Mouse (Mus musculus) natural killer cell, adult 2 months (primary cell): ENCODE results near the gene Ctnnb1.
"Not testable (repeated sequence)": the region's sequence is repeated elsewhere in the genome, so short reads cannot be mapped to it uniquely, and the experiment has no call there.

Experiments used
- DNase-seq, 2 experiments: peaks; one replicate each; pipeline ENCODE4 v3.0.0; 2022; ENCODE audit warnings: low spot score in 2 of 2

The Ctnnb1 gene

DNA sequence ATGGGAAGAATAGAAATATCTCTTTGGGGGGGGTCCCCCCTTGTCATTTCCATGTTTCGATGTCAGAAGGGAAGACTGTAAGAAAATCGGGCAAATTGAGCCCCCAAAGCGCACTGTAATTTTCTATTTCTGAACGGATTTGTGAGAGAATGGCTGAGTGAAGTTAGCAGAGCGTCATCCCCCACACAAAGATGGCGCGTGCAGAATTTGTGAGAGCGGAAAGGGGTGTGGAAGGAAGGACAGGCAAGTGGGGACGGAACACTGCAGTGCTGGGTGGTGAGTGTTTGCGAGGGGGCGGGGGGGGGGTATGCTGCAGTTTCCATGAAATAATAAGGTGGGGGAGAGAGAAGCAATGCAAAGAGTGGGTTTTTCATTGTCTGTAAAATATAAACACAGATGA, at the start of gene Ctnnb1:
Gene Ctnnb1, plus strand, starts transcription at position 136 of the 400 bp plus-strand sequence.
- no peak for DNase-seq

DNA sequence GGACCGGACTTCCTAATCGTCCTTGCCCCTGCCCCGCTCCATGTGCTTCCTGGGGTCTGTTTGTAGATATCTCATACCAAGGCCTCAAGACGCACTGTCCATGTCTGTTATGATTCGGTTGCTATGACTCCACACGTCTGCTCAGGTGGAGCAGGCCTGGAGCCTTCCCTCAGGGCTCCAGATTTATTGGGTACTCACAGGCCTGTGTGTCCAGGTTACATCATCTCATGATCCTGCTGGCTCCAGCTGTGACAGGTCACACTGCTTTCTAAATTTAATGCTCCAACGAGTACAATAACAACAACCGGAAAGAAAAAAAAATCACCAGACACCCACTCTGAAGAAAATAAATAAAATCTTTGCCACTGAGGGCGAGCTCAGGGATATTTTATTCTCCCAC, 48.7 kb upstream of the Ctnnb1 start:
- no peak for DNase-seq

DNA sequence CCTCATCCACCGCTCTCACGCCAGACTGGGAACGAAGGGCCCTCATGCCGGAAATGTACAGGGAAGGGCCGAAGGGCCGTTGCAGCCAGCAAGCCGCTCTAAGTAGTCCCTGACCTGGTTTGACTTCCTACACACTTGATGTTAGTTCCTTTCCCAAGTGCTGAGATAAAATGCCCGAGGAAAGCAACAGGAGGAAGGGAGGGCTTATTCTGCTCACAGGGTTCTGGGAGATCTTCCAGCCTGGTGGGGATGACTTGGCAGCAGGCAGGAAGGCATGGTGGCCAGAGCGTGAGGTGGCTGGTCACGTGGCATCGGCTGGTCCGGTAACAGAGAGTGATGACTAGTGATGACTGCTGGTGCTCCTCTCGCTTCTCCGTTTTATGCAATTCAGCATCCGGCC, 47.9 kb upstream of the Ctnnb1 start:
- DNase-seq, result no peak

DNA sequence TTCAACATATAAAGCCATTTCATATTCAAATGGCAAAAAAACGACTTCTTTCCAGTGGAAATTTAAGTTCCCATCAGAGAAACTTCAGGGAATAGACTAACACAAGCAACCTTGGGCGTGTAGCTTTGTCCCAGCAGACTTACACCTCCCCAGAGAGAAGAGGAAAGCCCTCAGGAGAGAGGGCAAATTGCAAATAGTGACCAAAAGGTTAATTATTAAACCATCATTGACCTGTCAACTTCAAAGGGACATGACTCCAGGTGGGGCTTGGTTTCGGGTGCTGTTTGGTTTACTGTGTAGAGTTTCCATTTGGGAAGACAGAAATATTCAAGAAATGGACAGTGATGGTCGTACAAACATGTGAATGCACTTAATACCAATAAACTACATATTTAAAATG, 47.2 kb upstream of the Ctnnb1 start:
- DNase-seq, result no peak

DNA sequence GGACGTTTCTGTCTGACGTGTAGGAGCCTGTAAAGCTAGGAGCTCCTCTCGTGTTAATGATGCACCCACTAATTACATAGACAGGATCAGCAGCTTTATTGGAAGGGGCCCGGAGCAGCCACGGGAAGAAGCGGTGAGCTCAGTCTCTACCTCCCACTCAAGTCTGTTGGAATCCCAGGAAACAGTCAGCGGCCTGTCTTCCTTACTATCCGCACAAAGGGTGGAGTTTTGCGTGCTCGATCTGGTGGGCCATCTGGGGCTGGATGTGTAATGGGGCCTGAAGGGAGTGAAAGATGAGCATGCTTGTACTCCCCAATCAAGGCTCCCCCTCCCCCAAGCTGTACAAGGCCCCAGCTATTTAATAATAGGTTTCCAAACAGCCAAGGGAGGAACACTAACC, 44.3 kb upstream of the Ctnnb1 start:
- no peak for DNase-seq

DNA sequence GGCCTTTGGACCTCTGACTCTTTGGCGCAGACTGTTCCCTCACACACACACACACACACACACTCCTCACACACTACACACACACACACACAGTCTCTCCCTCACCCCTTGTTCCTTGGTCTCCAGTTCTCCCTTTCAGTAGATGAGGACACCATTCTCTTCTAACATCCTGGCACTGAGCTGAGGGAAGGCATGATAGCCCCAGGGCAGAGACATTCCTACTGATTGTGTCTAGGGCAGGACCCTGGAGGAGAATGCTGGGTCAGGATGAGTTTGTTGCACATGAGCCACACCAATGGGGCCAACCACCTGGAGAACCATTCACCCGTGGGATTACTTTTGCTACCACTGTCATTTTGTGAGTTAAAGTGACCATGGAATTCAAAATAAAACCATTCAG, 41.4 kb upstream of the Ctnnb1 start:
- no peak for DNase-seq

DNA sequence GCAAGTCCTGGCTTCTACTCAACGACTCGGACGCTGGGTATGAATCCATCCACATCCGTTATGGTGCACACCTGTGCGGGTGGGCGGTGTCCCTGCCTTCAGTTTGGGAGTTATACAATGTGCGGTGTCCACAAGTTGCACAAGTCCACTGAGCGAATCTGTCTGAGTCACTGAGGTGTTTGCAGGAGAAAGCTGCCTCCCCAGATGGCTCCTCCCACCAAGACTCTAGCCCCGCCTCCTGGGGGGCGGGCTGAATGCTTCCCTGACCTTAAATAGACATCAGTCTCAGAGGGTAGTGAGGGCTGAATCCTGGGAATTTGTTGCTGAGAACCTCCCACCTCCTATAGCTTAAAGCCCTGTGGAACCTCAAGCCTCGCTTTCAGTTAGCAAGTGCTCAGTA, 35.6 kb upstream of the Ctnnb1 start:
- peak in 1 of 2 experiments; percentile 9 for DNase-seq

DNA sequence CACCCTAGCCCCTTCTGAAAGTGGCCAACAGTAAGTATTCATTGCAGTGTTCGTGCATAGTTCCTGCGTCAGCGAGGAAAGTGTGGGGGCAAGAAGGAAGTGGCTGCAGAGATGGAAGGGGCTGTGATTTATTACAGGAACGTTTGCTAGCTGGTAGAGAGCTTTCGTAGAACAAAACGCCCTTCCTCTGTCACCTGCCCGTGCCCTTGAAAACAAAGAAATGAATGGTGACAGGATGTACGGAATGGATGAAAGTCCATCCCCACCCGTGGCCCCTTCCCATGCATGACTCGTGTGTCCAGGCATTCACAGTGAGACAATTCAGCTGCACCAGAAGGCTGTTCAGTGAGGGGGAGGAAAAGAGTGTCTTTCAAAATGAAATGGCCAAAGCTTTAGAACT, 35.0 kb upstream of the Ctnnb1 start:
- no peak for DNase-seq

DNA sequence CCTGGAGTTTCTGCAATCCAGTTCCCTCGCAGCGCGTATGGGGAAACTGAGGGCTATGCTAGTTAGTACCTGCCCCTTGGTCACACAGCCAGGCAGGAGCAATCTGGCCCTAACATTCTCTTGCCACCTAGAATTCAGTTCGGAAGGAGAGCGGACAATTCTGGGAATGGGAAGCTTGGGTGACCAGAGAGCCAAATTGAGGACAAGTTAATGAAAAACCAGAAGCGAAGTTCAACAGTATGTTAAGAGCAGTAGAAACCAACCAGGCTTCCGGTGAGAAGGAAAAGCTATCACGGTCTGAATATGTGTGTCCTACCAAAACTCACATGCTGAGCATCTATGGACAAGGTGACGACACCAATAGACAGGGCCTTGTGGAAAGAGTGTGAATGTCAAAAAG, 34.6 kb upstream of the Ctnnb1 start:
- DNase-seq, result no peak

DNA sequence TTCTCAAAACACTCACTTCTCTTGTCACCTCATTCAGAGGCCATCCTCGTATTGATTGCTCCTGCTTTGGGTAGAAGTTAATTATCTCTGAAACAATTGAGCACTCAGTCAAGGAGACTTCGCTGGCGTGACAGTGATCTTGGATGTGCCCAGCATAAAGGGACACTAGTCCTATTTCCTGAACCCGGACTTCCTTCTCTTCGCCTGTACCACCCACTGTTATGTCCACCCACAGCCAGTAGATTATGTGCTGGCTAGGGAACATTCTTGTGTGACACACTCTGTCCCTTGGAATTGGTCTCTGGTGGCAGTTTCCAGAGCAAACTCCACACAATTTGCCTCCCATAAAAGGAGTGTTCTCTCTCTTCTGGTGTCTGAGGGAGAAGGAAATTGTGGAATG, 32.5 kb upstream of the Ctnnb1 start:
- DNase-seq, result no peak

DNA sequence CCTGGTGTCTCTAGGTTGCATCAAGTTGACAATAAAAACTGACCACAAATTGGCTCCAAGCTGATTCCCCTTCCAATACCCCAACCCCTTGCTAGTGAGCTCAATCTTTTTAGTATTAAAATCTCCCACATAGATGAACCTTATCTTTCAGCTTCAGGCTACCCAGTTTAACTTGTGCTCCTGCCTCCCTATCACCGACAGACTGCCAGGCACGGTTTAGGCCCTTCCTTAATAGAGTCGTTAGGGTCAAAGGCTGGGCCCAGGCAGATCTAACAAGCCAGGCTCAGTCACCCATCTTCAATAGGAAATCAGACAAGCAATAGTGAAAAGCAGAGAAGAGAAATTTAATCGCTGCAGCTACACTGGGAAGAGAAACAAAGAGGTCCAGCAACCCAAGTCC, 31.7 kb upstream of the Ctnnb1 start:
- no peak for DNase-seq

DNA sequence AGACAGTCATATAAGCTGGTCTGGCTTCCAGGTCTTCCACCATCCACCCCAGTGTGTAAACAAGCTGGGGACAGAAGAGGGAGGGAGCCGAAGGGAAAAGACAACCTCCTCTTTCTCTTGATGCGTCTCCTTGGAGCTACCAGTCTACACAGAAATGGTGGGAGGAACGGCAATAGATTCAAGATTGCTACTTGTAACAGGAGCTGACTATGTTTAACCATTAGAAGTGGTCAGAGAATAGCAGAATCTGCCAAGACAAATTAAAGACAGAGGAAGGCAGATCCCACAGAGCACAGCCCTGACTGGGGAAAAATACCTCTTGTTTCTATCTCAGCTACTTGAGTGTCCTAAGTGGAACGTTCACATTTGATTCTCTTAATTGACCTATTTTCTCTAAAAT, 29.2 kb upstream of the Ctnnb1 start:
- DNase-seq, result no peak

DNA sequence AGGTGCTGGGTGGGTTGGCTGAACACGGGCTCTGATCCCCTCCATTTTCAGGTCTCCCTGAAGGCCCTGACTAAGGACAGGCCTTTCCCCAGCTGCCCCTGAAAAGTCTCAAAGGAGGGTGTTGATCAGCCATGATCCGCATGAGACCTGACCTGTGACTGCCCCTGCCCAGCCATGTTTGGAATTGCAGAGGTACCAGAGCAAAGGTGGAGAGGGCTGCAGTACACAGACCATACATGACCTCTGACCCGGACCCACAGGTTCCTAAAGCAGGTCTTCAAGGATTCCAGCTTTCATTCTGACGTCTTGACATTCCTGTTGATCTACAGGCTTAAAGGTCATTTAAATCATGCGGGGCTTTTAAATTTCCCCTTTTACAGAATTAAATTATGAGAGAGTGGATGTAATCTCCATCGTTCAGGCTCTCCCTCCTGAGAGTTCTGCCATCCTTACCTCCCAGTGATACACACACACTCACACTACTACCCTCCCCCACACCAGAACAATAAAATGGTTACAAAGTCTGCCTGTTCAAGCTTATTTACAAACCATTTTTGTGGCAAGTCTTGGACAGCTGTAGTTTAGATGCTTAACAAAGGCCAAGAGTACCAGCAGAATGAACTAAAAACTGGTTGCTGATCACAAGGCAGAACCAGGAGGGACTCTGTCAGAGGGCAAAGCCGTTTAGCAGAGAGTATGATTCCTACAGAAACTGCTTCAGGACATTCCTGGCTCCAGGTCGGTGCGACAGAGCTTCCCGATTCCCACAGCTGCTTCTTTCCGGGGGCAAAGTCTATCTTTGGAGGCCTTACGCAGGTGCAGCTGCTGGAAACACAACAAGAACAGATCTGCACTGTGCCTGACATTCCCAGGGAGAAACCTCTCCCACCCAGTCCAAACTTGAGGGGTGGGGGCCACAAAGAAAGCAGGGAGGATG, 28.4 kb upstream of the Ctnnb1 start:
- no peak for DNase-seq

DNA sequence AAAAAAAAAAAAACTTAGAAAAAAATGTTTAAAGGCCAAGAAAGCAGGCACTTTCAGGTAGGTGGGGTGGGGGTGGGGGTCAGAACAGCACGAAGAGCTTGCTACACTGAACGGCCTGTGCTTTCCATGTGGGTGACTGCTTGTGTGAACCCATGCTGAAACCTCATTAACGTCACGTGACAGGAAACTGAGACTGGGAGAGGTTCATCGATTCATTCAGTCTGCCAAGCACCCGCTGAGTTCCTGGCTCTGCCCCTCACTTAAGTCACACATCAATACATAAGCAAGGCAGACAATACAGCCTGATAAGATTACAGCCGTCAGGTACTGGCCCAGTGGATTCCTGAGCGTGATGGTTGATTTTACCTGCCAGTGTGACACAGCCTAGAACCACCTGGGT, 26.5 kb upstream of the Ctnnb1 start:
- no peak for DNase-seq

DNA sequence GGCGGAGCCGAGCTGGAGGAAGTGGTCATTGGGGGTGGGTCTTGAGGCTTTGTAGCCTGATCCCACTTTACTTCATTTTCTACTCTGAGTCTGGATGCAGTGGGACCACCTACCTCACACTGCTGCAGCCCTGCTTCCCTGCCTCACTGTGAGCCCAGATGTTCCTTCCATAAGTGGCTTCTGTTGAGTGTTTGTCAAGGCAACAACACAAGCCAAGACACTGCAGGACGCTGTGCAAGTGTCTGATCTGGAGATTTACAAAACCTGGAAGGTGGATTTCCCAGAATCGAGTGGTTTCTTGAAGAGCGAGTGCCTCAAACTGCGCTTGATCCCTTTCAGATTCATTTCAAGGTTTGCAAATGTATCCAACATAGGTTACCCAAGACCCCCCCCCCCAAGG, 20.6 kb upstream of the Ctnnb1 start:
- no peak for DNase-seq

DNA sequence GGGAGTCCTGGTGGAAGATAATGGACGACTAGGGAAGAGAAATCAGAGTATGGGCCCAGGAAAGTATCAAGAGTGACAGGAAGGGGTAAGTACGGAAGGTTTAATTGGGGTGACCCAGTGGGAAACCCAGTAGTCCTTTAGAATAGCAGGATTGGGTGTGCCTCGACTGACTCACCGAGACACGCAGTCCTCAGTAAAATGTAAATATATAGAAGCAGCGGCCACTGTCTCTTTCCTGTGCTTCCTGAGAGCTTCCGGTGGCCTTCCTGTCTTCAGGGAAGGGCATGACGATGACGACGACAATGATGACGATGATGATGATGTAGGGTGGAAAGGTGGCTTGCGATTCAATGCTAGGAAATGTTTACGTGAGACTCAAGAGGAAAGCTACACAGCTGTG, 15.9 kb upstream of the Ctnnb1 start:
- DNase-seq, result no peak

DNA sequence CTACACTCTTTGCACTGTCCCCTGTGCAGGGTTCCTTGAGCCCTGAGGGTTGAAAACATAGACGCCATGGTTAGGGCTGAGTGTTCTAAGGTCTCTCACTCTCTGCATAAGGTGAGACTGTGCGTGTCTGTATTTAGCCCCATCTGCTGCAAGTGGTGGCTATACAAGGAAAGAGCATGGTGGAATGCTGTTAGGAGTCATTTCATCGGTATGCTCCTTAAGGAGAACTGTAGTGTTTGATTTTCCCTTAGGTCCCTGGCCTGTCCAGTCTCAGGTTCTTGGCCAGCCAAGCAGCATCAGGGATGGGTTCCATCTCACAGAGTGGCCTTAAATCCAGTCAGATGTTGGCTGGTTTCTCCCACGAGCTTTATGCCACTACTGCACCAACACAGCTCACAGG, 14.6 kb upstream of the Ctnnb1 start:
- no peak for DNase-seq

DNA sequence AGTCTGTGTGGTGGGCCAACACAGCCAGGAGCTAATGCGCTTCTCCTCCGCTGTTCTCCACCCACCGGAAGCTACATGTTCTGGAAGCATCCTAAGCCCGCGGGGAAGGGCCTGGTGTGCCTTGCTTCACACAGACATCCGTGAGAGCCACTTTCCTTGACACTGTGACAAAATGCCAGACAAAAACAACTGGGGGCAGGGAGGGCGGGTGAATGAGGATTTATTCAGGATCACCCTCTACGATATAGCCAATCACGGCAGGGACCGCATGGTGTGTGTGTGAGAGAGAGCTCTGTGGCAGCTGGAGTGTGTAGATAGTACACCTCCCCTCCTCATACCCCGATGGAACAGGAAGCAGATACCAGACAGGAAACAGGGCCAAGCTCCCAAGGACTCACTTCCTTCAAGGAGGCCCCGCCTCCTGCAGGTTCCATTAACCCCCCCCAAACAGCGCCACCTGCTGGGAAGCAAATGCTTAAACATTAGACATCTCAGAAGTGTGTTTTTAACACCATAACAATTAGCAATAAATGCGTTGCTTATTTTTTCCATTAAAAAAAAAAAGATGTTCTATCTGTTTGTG, 14.0 kb upstream of the Ctnnb1 start:
- peak; percentile 42 to 63 for DNase-seq

DNA sequence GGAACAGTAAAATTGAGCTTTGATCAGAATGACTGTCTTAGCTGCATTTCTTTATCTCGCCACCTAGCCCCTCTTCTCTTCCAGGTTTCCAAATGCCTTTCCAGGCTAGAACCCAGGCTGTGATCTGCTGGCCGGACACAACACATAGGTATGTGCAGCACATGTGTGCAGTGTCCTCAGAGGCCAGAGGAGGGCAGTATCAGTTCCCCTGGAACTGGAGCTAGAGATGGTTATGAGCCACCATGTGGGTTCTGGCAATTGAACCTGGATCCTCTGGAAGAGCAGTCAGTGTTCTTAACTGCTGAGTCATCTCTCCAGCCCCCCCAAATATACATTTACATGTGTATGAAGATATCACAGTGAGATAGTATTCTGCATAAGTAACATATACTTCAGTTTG, 11.4 kb upstream of the Ctnnb1 start:
- DNase-seq, result not testable (repeated sequence)

DNA sequence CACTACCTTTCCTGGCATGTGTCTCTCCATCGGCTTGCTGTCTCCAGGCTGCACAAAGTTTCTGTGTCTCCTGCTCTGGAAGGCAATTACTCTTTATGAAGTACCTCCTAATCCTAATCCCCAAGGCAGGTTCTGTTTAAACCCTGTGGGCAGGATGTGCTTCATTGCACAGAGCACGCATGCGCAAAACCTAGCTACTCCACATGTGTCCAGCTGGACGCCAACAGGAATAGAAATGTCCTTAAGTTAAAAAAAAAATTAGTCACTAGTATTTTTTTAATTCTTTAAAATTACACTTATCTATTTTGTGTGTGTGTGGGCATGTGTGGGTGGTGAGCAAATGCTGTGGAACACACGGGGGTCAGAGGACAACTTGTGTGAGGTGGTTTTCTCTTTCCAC, 10.8 kb upstream of the Ctnnb1 start:
- DNase-seq, result no peak

DNA sequence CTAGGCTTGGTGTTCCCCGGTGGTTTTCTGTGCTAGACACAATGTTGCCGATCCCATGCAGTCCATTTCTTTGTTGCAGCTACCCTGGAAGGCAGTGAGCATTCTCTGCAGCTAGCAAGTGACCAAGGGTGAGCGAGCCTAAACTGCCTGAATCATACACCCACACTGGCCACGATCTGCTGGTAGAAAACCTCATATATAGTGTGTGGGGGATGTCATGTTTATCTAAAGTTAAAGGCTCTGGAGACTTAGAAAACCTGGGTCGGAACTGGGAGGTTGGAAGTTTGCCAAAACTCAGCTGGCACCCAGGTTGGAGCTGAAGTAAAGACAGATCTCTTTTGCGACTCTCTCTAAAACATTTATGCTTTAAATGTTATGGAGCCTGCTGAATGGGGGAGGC, 10.4 kb upstream of the Ctnnb1 start:
- DNase-seq, result no peak

DNA sequence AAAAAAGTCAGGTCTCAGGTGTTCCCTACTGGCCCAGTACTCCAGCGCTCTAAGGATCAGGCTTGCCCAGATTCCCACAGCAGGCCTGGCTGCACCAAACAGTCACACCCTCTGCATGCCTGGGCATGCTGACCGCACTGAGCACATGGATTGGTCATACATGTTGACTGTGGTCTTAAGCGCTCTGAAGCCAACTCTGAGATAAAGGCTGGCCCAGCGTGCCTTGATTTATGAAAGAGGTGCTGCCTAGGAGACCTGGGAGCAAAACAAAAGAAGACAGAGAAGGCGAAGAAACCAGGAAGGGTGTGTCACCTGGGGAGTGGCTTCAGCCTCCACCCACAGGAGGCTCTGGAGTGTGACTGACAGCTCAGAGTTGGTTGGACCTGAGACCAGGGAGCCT, 9.9 kb upstream of the Ctnnb1 start:
- no peak for DNase-seq

DNA sequence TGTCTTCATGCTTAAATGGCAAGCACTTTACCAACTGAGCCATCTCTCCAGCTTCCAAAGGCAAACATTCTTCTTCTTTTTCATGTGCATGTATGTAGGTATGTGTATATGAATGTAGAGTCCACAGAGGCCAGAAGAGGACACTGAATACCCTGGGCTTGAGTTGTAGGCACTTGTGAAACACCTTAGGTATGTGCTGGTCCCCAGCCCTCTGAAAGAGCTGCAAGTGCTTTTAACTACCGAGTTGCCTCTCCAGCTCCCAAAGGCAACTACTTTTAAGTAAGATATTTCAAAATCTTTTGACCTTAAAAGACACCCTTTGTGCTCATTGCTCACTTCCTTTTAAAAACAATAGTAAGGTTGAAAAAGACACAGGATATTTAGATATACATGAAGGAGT, 2.9 kb upstream of the Ctnnb1 start:
- DNase-seq, result no peak
